Mouse (Mus musculus) lung, postnatal 14 days (tissue): ENCODE measurements at regions not wholly inside any gene's neighbourhood (a gene's known extent, or its start where the extent isn't known, plus 50 kb on each side); places are given as distances from the start of the nearest gene placed in this dataset.

Source experiments
- DNase-seq: peaks from one replicate; pipeline ENCODE4 v3.0.0; 2021

DNA sequence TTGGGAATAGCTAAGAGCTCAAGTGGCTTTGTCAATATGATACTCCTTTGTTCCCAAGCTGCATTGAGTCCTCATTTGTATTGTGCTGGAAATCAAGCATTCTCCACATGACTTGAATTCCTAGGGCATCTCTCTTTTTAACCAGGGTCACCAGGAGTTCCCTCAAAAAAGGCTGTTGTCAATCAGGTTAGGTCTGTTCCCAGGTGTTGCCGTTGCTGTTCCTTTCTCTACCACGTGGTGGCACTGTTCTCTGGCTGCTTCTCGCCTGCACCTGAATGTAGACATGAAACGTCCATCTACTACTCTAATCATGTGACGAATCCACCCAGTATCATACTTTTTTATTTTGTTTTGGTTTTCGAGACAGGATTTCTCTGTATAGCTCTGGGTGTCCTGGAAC is 118.3 kb downstream of the S1pr1 start:
- DNase-seq: peak; percentile 79

DNA sequence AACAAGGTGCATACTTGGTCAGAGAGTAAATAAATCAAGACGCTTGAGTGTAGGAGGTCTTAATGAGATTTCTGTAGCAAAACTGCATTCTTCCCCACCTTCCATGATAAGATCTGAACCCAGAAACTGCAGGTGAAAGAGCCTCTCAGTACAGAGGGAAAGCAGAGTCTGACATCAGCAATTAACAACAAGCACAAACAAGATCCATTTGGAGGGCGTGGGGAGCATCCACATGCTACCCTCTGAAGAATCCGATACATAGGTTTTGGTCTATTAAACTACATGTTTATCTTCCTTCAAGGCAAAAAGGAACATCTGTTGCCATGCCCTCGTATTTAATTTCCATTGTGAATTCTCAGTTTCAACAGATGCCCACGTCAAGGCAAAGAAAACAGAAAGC is 124.2 kb downstream of the S1pr1 start:
- DNase-seq: no peak

DNA sequence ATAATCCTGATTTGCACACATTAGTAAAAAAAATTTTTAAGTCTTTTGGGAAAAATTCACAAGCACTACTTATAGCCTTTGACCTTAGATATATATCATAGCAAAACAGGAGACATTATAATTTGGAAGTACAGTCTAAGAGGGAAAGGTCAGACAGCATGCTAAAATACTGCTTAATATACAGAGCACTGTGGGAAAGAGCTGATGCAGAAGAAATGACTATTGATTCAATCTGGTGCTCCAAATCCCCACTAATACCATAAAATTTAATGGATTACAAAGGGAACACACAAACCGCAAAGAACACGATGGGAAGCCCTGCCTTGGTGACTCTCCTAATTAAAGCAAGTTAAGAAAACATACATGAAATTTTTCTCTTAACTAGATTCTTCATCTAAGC is 126.3 kb downstream of the S1pr1 start:
- DNase-seq: no peak

DNA sequence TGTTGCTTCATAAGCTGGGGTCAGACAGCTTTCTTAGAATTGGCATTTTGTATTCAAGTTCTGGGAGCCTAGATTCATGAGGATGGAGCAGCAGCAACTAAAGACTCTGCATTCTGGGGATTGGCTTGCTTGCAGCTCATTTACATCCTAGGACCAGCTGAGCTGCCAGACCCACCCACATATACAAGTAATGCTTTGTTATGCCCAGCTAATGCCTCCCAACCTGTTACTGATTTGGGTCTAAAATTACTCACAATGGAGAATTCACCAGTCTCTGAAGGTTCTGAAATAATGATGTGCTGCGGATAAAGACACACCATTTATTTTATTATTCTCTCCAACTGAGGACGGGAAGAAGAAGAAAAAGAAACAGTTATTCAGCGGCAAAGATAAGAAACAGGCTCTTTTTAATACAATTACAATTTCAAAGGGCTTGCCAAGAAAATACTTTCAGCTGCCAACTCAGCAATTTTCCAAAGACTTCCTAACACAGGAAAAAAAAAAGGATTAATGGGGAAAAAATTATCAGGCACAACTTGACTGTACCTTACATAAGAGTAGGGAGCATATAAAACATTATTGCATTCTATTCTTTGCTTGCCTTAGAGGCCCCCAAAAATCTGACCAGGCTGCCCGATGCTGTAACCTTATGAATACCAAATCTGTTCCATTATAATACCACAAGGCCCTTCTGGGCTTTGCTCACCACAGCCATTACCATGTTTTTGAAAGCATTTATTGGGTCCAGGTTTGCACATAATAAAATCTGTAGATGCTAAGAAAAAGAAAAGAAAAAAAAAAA is 134.5 kb downstream of the S1pr1 start:
- DNase-seq: no peak

DNA sequence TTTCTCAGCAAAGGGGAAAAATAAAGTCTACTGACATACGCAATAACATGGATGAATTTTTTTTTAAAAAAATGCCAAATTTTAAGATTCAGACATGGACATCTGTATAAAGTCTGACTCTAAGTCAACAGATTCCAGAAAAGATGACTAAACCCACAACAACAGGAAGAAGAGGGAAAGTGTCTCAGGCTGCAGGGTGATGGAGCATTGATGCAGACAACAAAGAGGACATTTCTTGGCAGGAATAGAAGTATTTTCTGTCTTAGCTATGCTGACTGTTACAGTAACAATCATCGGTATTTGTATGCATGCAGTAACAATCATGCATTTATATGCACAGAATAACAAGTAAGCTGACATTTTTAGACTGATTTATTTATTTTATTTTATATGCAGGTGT is 139.5 kb downstream of the S1pr1 start:
- DNase-seq: no peak

DNA sequence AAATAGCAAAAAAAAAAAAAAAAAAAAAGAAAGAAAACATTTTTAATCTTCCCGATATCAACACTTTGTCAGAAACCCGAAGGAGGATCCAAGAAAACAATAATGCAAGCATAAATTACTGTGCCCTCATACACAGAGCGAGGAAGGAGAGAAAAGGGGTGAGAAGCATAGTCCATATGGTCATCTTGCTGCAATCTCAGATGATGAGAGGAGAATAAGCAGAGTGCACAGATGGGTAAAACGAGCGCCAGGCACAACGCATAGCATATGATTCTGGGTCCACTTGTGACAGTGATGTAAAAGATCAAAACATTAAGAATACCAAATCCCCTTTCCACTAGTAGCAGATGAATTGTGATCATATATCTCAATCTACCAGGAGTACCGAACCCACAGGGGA is 152.1 kb downstream of the S1pr1 start:
- DNase-seq: no peak

DNA sequence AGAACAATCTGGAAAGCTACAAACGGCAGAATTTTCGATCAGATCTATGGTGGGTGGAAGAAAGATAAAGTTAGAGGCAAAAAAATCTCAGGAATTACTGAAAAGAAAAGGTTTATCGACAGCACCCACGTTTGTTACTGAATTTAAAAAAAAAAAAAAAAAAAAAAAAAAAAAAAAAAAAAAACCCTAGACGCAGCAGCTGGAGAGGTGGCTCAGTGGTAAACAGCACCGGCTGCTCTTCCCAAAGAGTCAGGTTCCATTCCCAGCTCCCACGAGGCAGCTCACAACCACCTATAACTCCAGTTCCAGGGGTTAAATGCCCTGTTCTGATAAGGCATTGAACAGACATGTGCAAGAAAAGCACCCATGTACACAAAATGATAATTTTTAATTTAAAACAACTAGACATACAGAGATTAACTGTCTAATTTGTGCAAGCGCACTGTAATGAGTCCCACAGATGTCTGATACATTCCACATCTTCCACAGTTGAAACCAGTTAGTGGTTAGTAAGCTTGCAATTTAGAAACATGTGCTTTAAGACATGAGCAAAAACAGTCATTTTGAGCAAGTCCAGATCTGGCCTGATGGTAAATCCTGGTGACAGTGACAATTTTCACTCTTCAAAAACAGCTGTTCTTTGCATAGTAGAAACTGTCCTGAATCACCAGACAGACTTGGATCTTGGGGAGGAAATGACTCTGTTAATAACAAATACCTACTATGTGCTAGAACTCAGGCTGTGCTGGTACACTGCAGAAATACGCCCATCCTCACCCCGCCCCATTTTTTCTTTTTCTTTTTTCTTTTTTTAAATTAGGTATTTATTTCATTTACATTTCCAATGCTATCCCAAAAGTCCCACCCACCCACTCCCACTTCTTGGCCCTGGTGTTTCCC is 159.8 kb downstream of the S1pr1 start:
- no peak for DNase-seq

DNA sequence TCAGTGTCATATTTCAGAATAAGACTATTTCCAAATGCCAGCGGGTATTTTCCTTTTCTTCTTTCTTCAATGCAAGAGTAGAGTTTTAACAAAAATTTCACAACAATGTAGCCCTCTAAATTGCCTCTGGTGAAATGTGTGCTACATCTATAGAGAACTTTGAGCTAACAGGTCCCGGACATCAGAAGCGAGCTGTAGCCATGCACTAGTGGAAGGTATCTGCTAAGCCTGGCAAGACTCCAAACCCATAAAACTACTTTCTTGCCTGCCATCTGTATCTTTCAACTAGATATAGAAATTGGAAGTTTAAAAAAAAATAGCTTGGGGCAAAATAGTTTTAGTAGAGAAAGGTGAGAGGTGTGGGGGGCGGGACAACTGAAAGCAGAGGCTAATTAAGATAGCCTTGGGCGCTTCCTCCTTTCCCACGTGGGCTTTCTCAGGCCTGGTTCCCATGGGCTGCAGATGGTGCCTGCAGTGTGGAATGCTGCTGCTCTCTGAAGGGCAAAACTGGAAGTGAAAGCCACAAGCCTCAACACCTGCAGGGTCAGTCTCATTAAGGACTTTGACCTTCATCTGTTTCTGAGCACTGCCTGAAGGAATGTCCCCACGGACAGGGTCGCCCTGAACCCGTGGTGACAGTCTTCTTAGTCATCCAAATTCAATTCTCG is 160.9 kb downstream of the S1pr1 start:
- DNase-seq: no peak

DNA sequence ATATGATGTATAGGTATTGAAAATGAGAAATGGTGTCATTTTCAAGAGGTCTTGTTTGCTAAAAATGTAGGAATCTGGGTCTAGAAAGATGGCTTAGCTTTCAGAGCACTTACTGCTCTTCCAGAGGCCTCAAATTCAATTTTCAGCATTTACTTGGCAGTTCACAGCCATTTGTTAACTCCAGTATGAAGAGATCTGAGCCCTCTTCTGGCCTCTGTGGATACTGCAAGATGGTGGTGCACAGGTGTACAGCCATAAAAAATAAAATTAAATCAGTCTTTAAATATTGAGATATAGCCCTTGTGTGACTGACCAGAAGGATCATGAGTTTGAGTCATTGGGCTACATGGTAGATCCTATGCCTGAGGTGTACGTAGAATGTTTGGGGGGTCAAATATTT is 173.1 kb downstream of the S1pr1 start:
- no peak for DNase-seq

DNA sequence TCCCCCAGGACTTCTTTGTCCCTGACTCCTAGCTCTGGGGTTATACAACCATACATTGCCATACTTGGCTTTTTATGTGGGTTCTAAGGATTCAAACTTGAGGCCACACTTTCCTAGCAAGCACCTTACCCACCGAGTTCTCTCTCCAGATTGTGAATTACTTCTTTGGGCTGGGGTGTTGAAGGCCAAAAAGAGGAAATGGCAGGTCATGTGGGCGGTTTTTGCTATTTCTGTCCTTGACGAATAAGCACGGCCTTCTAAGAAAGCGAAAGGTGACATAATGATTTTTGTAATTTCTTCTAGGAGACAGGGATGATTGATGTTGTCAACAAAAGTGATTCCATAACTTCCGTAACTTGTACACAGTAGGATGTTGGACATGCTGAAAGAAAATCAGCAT is 176.5 kb downstream of the S1pr1 start:
- no peak for DNase-seq

DNA sequence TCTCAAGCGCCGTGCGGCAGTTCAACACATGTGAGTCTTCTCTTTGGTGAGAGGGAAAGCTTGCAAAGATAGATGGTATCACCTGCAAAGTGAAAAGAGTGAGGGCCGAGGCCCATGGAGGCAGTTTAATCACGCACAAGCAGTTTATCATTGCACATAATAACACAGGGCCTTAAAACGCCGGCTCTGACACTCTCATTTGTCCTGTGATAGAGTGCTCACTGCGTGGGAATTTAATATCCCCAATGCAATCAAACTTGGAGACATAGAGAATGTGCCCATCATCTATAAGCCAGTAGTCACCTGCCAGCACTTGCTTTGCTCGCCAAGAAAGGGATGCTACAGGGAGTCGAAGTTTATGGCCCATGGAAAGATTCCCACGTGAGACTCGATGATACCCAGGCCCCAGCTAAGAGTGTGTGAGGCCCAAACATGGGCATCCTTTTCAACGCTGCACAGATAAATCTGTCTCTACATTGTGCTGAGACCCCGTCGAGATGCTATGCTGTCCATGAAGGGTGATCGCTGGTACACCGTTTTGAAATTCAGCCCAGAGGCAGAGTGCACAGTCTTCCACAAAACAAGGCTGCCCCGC is 182.6 kb downstream of the S1pr1 start:
- no peak for DNase-seq

DNA sequence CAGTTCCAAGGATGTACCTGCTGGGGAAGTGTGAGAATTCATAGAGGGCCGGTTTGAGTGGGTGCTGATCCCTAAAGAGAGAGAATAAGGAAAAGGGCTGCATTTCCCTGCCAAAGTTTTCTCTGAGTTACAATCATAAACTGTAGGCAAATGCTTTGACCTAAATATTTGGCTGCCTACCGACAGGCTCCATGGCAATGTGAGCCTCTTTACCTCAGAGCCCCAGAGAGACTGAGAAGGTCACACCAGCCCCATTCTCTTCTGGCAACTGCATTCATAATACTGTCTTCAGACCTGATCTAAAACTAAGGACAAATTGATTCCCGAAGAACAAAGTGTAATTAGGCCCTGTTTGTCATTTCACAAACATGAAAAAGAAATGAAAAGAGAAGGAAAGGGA is 184.4 kb downstream of the S1pr1 start:
- DNase-seq: no peak

DNA sequence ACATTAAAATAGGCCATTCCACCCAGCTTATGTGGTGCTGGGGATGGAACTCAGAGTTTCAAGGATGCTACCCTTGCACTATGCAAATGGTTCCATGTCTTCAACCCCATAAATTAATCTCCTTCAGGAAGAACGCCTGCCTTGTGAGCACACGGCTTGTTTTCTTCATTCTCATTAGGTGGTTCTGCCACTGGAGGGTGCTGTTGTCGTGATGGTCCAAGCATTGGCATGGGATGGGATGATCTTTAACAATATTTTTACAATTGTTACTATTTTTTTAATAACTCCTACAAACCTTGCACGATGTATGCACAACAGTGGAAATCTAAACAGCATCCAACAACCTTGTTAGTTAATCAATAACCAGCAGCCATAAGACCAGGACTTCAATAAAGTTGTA is 185.0 kb downstream of the S1pr1 start:
- peak; percentile 11 for DNase-seq

DNA sequence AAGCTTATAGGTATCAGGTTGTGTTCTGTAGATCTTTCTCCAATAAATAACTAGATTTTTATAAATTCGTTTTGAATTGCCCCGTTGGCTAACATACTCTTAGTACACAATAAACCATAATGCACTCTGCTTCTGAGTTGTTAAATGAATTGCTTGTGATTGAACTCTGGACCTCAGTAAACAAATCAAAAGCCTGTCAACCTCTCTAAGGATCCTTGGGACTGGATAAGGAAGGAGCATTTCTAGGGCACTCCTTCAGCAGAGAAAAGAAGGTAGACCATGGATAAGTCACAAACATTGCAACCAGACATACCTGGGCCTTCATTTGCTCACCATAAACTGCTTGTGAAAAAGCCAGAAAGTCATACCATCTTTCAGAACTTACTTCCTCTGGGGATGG is 191.4 kb downstream of the S1pr1 start:
- DNase-seq: no peak

DNA sequence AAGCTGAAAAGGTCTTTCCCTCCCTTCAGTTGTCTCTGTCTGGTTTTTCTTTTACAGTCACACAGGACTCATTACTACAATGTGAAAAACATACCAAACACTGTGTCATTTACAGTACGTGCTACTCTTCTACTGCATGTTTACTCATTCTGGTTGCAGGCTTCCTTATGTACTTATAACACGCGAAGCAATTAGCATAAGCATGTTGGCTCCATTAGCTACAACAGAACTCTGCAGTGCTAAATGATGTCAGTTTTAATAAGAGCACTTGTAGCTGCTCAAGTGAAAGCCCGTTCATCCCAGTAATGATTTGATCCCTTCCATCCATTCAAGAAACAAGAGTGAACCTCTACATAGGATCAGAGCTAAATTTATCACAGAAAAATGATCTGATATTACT is 199.2 kb downstream of the S1pr1 start:
- no peak for DNase-seq

DNA sequence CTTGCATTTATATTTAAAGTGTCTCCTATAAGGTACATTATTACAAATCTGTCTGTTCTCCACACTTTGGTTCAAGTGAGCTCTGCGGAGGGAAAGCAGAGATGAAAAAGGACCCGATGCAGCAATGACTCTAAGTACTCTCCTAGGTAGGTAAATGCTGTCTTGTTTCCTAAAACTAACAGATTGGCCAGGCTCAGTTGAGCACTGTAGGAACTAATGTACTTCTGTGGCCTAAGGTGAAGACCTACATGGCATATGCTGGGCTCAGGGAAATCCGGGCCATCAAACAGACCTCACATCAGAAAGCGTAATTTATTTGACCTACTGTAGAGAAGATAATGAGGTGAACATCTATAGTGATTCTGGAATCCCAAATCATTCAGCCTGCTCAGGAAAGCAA is 205.2 kb downstream of the S1pr1 start:
- no peak for DNase-seq

DNA sequence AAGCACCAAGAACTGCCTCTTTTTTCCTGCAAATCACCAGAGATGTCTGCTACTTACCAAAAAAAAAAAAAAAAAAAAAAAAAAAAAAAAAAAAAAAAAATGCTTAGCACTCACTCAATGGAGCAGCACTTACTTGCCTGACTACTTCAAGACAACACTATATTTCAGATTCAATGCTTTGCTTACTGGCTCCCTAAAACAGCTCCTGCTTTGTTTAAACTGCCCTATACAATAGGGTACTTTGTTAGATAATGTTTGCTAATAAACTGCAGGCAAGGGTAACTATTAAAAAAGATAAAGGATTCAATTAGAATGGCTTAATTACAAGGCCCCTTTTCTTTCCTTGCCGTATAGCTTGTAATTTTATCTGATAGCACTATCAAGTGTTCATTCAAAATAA is 217.5 kb downstream of the S1pr1 start:
- DNase-seq: no peak

DNA sequence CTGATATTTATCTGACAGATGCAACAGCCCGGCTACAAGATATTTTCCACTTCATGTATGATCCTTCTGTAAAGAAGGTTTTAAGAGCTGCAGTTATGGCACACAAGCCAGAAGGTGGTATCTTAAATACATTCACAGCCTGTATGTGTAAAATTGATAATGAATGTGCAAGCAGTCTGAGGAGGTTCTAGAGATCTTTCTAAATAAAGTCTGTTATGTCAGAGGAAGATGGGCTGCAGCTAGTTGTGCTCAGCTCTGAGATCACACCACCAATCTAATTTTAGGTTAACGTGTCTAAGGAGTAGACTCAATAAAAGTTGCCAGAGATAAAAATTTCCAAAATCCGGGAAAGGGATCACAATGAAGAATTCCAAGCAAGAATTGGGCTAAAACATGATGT is 218.8 kb downstream of the S1pr1 start:
- DNase-seq: no peak

DNA sequence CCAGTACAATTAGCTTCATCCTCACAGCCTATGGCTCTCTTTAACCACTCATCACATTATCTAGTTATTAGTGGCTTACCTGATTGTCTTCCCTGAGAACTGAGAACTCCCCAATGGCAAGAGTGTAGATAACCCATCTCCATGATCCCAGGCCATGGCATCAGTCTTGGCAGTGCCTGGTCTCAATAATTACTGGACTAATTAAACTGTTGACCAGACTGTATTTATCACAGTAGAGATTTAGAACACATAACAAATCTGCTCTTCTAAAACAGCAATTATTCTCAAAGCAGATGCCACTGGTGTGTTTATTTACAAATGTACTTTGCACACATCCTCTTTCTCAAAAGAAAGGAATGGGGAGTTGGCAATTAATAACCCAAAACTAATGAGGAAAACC is 219.2 kb downstream of the S1pr1 start:
- no peak for DNase-seq

DNA sequence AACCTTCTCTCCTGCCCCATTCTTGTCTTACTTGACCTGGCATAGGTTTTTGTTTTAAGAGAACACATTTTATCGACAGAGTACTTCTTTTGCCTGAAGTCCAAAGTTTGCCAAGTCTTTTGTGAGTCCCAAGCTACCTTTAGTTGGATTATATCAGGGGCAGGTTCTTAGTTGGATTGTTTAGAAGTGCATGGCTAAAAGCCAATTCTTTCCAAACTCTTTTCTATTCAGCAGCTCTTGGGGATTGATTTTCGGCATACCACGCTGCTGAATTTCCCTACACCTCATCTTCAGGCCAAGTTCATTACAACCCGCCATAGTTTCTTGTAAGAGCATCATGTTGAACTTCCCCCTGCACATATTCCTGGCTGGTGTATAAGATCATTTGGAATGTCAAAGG is 245.9 kb downstream of the S1pr1 start:
- DNase-seq: no peak

DNA sequence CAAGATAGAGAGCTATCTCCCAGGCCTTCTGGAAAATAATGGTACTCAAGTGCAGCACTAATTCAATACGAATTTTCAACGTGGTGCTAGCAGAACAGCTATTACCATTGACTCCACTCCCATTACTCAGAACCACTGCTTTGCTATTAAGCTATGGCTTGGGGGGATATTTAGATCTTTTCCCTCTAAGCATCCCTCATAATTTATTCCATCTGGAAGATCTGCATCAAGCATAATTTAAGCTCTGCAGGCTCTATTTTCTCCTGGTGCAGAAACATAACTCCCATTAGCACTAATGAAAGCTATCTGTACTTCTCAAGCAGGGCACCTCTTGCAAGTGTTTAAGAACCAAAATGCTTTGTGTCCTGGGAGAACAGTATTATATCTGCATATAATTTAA is 247.0 kb downstream of the S1pr1 start:
- no peak for DNase-seq

DNA sequence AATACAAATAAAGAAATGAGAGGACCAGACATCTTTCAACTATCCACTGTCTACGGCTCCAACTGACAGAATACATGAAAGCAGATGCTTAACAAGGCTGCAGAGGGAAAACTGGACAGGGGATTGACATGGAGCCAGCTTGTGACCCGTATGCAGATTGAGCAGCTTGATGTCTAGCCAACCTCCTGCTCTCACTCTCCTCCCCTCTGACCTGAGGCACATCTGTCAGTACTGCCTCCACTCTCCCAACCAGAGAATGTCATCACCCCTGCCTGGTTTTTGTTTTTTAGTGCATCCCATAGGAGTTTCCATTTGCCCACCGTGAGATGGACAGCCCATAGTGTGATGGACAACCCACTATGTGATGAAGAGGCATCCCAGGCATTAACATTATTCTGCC is 252.2 kb downstream of the S1pr1 start:
- no peak for DNase-seq
